Comparison of ENCODE assay signal across 15 mouse cellular contexts in genomic region chr9:108392676-108393075, GRCm38 (mm10). TPM values are rescaled to one million over a fixed set of nuclear protein-coding genes. Genes with fewer than 3 reads are reported as not detected.
A peak's percentile ranks its signal among the peaks of the same experiment; 100 is the strongest.
DNase-seq lines count a peak whose midpoint lies in the region; ATAC-seq lines count a peak whose summit lies in the region.
"Had no signal": no experiment of that assay in that cellular context is flagged by ENCODE, and none has a peak within 500 bp of the region (broad histone marks: within the 10 kb centered on the region; RNA-seq: fewer than 3 reads in every experiment).

TSS of gene 1700102P08Rik (plus strand) at chr9:108392805.

- WGBS in kidney, embryonic 15.5 days: 69% methylated on average over 18 of the region's 18 CpGs

- no peak within 1 kb of the TSS for H3K9ac ChIP-seq in kidney, embryonic 15.5 days
- H3K9ac ChIP-seq: limb, embryonic 13.5 days; stomach, embryonic 15.5 days had no signal

- no peak within 1 kb of the TSS for H3K4me3 ChIP-seq in kidney, embryonic 15.5 days (replicated peaks)
- H3K4me3 ChIP-seq: erythroblast, embryonic 14.5 days; limb, embryonic 13.5 days; stomach, embryonic 15.5 days had no signal

- H3K9me3 ChIP-seq in kidney, embryonic 15.5 days (replicated peaks): no peaks in the 10 kb centered on the region
- H3K9me3 ChIP-seq: G1E; limb, embryonic 13.5 days; stomach, embryonic 15.5 days had no signal

- H3K4me2 ChIP-seq in kidney, embryonic 15.5 days: no peak within 1 kb of the TSS
- H3K4me2 ChIP-seq: limb, embryonic 13.5 days; stomach, embryonic 15.5 days had no signal

- H3K27ac ChIP-seq in kidney, embryonic 15.5 days: no peak within 1 kb of the TSS
- H3K27ac ChIP-seq: limb, embryonic 13.5 days; stomach, embryonic 15.5 days had no signal

- DNase-seq in kidney, adult 11 months: peak; percentile 79
- DNase-seq in ZHBTc4 (ENCODE audit: low read depth, low spot score): peak; percentile 93
- peak; percentile 80 to 85 for DNase-seq in kidney, adult 8-10 months
- DNase-seq in retina, postnatal 1 day: peak; percentile 9
- DNase-seq in lung, postnatal 10 days: no peak
- no peak for DNase-seq in frontal cortex, postnatal 36 days (ENCODE audit: low spot score in 2 of 2)
- DNase-seq: cerebellum, postnatal 14 days; gastrocnemius, postnatal 10 days; lung, postnatal 14 days; right cerebral cortex, postnatal 14 days had no signal

- peaks cover 68% of the 10 kb centered on the region for H3K36me3 ChIP-seq in kidney, embryonic 15.5 days

- no peak for ATAC-seq in kidney, embryonic 15.5 days (replicated peaks; ENCODE audit: low FRiP score)

- no peaks in the 10 kb centered on the region for H3K4me1 ChIP-seq in kidney, embryonic 15.5 days
- H3K4me1 ChIP-seq: limb, embryonic 13.5 days; stomach, embryonic 15.5 days had no signal

- no peaks in the 10 kb centered on the region for H3K27me3 ChIP-seq in kidney, embryonic 15.5 days
- H3K27me3 ChIP-seq: limb, embryonic 13.5 days; stomach, embryonic 15.5 days had no signal

RNA-seq across cellular contexts. Expression of gene 1700102P08Rik, which starts in this region (rescaled TPM):
- 0.54 and 0.61 TPM in 2 replicates for polyA plus RNA-seq in kidney, embryonic 15.5 days (2015; fragmentation: Nextera tagmentation; extraction: Ambion mirVana)

Comparison
In these comparisons a context has a peak if more than half of its experiments do, and no peak if none do; other contexts are left out.
1. DNase-seq: peak in kidney, adult 11 months (single experiment), ZHBTc4 (single experiment), kidney, adult 8-10 months (2 of 2) and retina, postnatal 1 day (single experiment); none in lung, postnatal 10 days (single experiment) and frontal cortex, postnatal 36 days (0 of 2).